Mouse (Mus musculus) neural tube, embryonic 11.5 days (tissue): Measurements from ENCODE around the gene Grb7. TPM values are rescaled to one million over a fixed set of nuclear protein-coding genes. Genes with fewer than 3 reads are reported as not detected.
A peak's percentile ranks its signal among the peaks of the same experiment; 100 is the strongest.

ENCODE experiments used
- ATAC-seq: fragments of 200-750 bp; cut with Nextera tagmentation; 2 replicates; pipeline ENCODE4 v1.8.0; 2017; ENCODE audit warnings: moderate number of reproducible peaks, mild to moderate bottlenecking, moderate TSS enrichment, moderate library complexity; ENCODE audit not compliant: insufficient read depth, low FRiP score, low TSS enrichment
- DNase-seq: peaks from one replicate; pipeline ENCODE4 v3.0.0-alpha.2; 2015; ENCODE audit warnings: low spot score
- H3K27ac ChIP-seq: fragments of 300-500 bp; sonication (generic); 2 replicates; pipeline ENCODE4 v1.5.1; 2014; ENCODE audit warnings: low read depth, mild to moderate bottlenecking, low read length
- H3K27me3 ChIP-seq: fragments of 300-500 bp; sonication (generic); 2 replicates; pipeline ENCODE4 v1.6.1; 2014; ENCODE audit warnings: mild to moderate bottlenecking, low read length, mixed read lengths; ENCODE audit not compliant: control insufficient read depth, insufficient read depth
- H3K36me3 ChIP-seq: fragments of 300-500 bp; sonication (generic); 2 replicates; pipeline ENCODE4 v1.6.1; 2014; ENCODE audit warnings: mild to moderate bottlenecking, low read length, moderate library complexity, mixed read lengths; ENCODE audit not compliant: control insufficient read depth, insufficient read depth
- H3K4me1 ChIP-seq: fragments of 300-500 bp; sonication (generic); 2 replicates; pipeline ENCODE4 v1.6.1; 2014; ENCODE audit warnings: low read length, mixed read lengths; ENCODE audit not compliant: control insufficient read depth, insufficient read depth
- H3K4me2 ChIP-seq: fragments of 300-500 bp; sonication (generic); 2 replicates; pipeline ENCODE4 v1.6.1; 2014; ENCODE audit warnings: low read depth, mild to moderate bottlenecking, moderate library complexity
- H3K4me3 ChIP-seq: fragments of 300-500 bp; sonication (generic); 2 replicates; pipeline ENCODE4 v1.5.1; 2014; ENCODE audit warnings: low read depth, low read length
- H3K9ac ChIP-seq: fragments of 300-500 bp; sonication (generic); 2 replicates; pipeline ENCODE4 v1.6.1; 2014; ENCODE audit warnings: mild to moderate bottlenecking, low read length
- H3K9me3 ChIP-seq: fragments of 300-500 bp; sonication (generic); 2 replicates; pipeline ENCODE4 v1.6.1; 2016; ENCODE audit warnings: low read length; ENCODE audit not compliant: control insufficient read depth
- WGBS: fragments of 180-500 bp; shearing (Covaris S2); extraction: QIAGEN DNeasy Blood & Tissue Kit; methylation state at CpG from one replicate; pipeline ENCODE4 v1.1.7; 2014; 5-methylcytosine and 5-hydroxymethylcytosine counted together
- polyA plus RNA-seq: library from polyadenylated mRNA; unstranded; fragments of >200 nt; fragmentation: Nextera tagmentation; extraction: Ambion mirVana; gene quantifications from 2 replicates; pipeline ENCODE4 v1.2.1, GENCODE M21; 2014

The Grb7 gene
- polyA plus RNA-seq, 1 experiment from 2014 or later = 1.9 TPM

- Histone ChIP-seq H3K4me2 (no peak overlapping the region), H3K4me1 (no peaks in the 10 kb centered on the region), H3K36me3 (peaks cover 1% of the 10 kb centered on the region; the same call in 1 of the 2 replicates), H3K9ac (no peak overlapping the region), H3K9me3 (no peaks in the 10 kb centered on the region), H3K4me3 (no peak overlapping the region), H3K27me3 (no peaks in the 10 kb centered on the region), H3K27ac (no peak overlapping the region)
- DNase-seq = no peak
- WGBS = 82% methylated on average over 9 of the region's 9 CpGs
- no peak for ATAC-seq
Measured at GRCm38 (mm10) chr11:98431743-98432502, 14.3 kb upstream of the Grb7 start.

GRCm38 (mm10) chr11:98435723-98436122 lies 10.5 kb upstream of the Grb7 start:
- Histone ChIP-seq H3K9me3 (no peaks in the 10 kb centered on the region), H3K27me3 (no peaks in the 10 kb centered on the region), H3K27ac (no peak overlapping the region), H3K4me1 (no peaks in the 10 kb centered on the region), H3K9ac (no peak overlapping the region), H3K4me2 (no peak overlapping the region), H3K4me3 (no peak overlapping the region), H3K36me3 (no peaks in the 10 kb centered on the region; the same call in 1 of the 2 replicates)
- DNase-seq = no peak
- 90% methylated on average over 9 of the region's 9 CpGs for WGBS
- no peak for ATAC-seq

GRCm38 (mm10) chr11:98437441-98437840 lies 8.8 kb upstream of the Grb7 start:
- Histone ChIP-seq H3K4me2 (no peak overlapping the region), H3K9me3 (no peaks in the 10 kb centered on the region), H3K4me1 (no peaks in the 10 kb centered on the region), H3K36me3 (no peaks in the 10 kb centered on the region; the same call in 1 of the 2 replicates), H3K27ac (no peak overlapping the region), H3K4me3 (no peak overlapping the region), H3K9ac (no peak overlapping the region), H3K27me3 (no peaks in the 10 kb centered on the region)
- no peak for ATAC-seq
- WGBS = 85% methylated on average over 6 of the region's 6 CpGs
- DNase-seq = no peak

- H3K9me3 ChIP-seq = no peaks in the 10 kb centered on the region
- H3K4me1 ChIP-seq = no peaks in the 10 kb centered on the region
- DNase-seq = peak; percentile 95
- H3K4me2 ChIP-seq = peak within 1 kb of the TSS; percentile 87
- H3K27me3 ChIP-seq = no peaks in the 10 kb centered on the region
- whole genome bisulfite sequencing = 3% methylated on average over 43 of the region's 43 CpGs
- ATAC-seq = peak; percentile 89
- peak within 1 kb of the TSS; percentile 74 for H3K9ac ChIP-seq
- H3K4me3 ChIP-seq = peak within 1 kb of the TSS; percentile 77
- no peak within 1 kb of the TSS for H3K27ac ChIP-seq
- H3K36me3 ChIP-seq = no peaks in the 10 kb centered on the region; the same call in 1 of the 2 replicates
Measured at GRCm38 (mm10) chr11:98438331-98439158, 7.6 kb upstream of the Grb7 start, which contains the start of gene Mien1. Gene Mien1, minus strand, starts transcription at chr11:98438991.

GRCm38 (mm10) chr11:98443688-98444087 lies 2.5 kb upstream of the Grb7 start:
- Histone ChIP-seq H3K9me3 (no peaks in the 10 kb centered on the region), H3K27ac (no peak overlapping the region), H3K4me3 (no peak overlapping the region), H3K36me3 (no peaks in the 10 kb centered on the region), H3K9ac (no peak overlapping the region), H3K4me1 (0 out of 2 replicates have a peak, but pooled peaks cover 2% of the 10 kb centered on the region), H3K27me3 (peaks cover 4% of the 10 kb centered on the region), H3K4me2 (no peak overlapping the region)
- ATAC-seq = no peak
- 97% methylated on average over 1 of the region's 1 CpGs for WGBS
- no peak for DNase-seq

- DNase-seq (no peak), ATAC-seq (no peak)
- no peak overlapping the region for H3K4me3 ChIP-seq
- no peaks in the 10 kb centered on the region for H3K9me3 ChIP-seq
- no peak overlapping the region for H3K4me2 ChIP-seq
- H3K4me1 ChIP-seq = 0 out of 2 replicates have a peak, but pooled peaks cover 2% of the 10 kb centered on the region
- H3K27ac ChIP-seq = no peak overlapping the region
- H3K27me3 ChIP-seq = peaks cover 4% of the 10 kb centered on the region
- H3K36me3 ChIP-seq = no peaks in the 10 kb centered on the region
- WGBS = 50% methylated on average over 1 of the region's 1 CpGs
- H3K9ac ChIP-seq = no peak overlapping the region
Measured at GRCm38 (mm10) chr11:98445238-98445637, 956 bp upstream of the Grb7 start.

GRCm38 (mm10) chr11:98445679-98446078 lies 515 bp upstream of the Grb7 start:
- Histone ChIP-seq H3K4me2 (no peak overlapping the region), H3K9ac (no peak overlapping the region), H3K4me1 (0 out of 2 replicates have a peak, but pooled peaks cover 2% of the 10 kb centered on the region), H3K27me3 (peaks cover 4% of the 10 kb centered on the region), H3K36me3 (no peaks in the 10 kb centered on the region), H3K4me3 (no peak overlapping the region), H3K27ac (no peak overlapping the region), H3K9me3 (no peaks in the 10 kb centered on the region)
- DNase-seq (no peak), ATAC-seq (no peak)
- 60% methylated on average over 4 of the region's 4 CpGs for WGBS

GRCm38 (mm10) chr11:98446562-98447474 lies 624 bp downstream of the Grb7 start:
- H3K9me3 ChIP-seq = no peaks in the 10 kb centered on the region
- no peaks in the 10 kb centered on the region for H3K36me3 ChIP-seq
- ATAC-seq = no peak
- no peak overlapping the region for H3K4me3 ChIP-seq
- H3K4me2 ChIP-seq = no peak overlapping the region
- H3K9ac ChIP-seq = no peak overlapping the region
- WGBS = 2% methylated on average over 33 of the region's 33 CpGs
- H3K27ac ChIP-seq = no peak overlapping the region
- no peak for DNase-seq
- H3K27me3 ChIP-seq = peaks cover 4% of the 10 kb centered on the region
- 0 out of 2 replicates have a peak, but pooled peaks cover 2% of the 10 kb centered on the region for H3K4me1 ChIP-seq
